Mouse (Mus musculus) heart, postnatal 14 days (tissue): ENCODE results near the gene Lhfp. TPM values are rescaled to one million over a fixed set of nuclear protein-coding genes. Genes with fewer than 3 reads are reported as not detected.
A peak's percentile ranks its signal among the peaks of the same experiment; 100 is the strongest.

Experiments used
- DNase-seq, 2 experiments: peaks; one replicate each; pipeline ENCODE4 v3.0.0; 2021 to 2022
- intact Hi-C: fragments of 180-260 bp; cut with DNase I; formaldehyde crosslinking; loops from one replicate; pipeline ENCODE4 v1.15.1; 2025
- total RNA-seq, 2 experiments: library from RNA; stranded (reverse); gene quantifications; 2 replicates each; pipeline ENCODE4 v1.2.3; 2021

Lhfp gene
- total RNA-seq, 2 experiments from 2014 or later, result 65.2 to 73.9 TPM

DNA sequence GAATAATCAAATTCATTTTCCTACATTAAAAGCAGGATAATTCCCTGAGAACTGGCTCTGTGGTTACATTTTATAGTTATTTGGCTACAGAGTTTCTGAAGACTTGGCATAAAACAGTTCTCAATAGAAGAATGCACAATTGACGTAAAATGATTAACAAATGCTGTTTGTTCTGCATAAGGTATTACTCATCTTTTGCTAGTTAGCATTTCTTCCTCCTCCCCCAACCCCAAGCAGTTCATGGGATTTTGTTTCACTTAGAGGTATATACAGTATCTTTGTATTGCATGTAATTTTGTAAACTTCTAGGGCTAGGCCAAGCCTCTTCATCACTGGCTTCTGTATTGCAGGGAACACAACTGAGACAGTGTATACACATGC, 163.6 kb downstream of the Lhfp start:
- intact Hi-C loops, result no loop called here
- no peak for DNase-seq

DNA sequence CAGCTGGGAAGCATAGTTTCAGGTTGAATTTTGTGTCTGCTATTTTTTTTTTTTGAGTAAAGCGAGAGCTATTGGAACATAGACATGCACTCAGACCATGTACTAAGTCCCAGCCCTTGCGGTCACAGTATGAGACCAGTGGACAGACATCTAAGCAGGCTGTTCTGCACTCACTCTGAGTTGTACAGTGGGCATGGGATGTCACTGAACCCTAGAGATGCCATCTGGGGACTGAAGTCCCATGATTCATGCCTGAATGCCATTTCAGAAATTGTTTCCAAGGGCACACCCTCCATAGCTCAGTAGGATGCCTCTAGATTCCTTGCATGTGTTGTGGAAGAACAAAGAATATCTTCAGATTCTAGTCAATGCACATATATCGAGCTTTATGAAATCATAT, 164.4 kb downstream of the Lhfp start:
- no peak for DNase-seq
- intact Hi-C loops, result no loop called here

DNA sequence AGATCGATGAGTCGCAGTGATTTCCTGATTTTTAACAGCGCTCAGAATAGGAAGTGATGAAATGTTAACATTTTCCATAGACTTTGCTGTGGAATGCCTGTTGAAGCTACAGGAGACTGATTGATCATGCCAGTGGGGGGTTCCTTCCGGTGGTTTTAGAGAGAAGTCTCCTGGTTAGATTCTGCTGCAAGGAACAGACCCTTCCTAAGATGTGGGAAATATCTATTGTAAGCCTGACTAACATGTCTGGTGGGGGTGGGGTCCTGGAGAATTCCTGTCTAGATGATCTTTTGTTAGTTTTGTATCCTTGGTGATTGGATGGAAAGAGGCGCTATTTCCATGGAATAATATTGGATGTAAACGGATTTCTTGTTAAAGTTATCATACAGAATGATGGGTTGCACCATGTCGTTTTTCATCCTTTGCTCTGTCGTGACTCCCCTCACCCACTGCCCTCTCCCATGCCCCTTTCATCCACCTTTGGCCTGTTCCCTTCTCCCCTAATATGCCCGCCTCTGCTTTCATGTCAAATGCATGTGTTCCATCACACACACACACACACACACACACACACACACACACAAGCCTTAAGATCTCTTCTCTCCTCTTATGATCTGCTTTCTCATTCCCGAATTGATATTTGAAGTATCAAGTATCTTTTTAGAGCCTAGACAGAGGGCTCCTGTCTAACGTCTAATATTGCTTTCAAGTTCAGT, 165.3 kb downstream of the Lhfp start:
- intact Hi-C loops, result no loop called here

DNA sequence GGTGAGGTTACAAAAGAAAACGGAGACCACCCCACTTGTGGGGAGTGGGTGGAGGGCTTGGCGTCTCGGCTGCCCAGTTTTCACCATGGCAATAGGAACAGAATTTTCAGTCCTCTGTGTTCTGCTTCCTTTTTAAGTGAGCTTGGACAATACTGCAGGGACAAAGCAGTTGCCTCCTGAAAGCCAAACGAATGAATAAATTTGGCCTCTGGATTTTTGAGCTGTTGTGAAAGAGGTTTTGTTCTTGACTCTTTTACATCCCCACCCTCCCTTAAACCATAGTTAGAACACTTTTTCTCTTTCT, 165.8 kb downstream of the Lhfp start:
- no peak for DNase-seq
- intact Hi-C loops, result no loop called here

More for the DNA sequence above, 165.3 kb downstream of the Lhfp start:
- DNase-seq, result no peak

DNA sequence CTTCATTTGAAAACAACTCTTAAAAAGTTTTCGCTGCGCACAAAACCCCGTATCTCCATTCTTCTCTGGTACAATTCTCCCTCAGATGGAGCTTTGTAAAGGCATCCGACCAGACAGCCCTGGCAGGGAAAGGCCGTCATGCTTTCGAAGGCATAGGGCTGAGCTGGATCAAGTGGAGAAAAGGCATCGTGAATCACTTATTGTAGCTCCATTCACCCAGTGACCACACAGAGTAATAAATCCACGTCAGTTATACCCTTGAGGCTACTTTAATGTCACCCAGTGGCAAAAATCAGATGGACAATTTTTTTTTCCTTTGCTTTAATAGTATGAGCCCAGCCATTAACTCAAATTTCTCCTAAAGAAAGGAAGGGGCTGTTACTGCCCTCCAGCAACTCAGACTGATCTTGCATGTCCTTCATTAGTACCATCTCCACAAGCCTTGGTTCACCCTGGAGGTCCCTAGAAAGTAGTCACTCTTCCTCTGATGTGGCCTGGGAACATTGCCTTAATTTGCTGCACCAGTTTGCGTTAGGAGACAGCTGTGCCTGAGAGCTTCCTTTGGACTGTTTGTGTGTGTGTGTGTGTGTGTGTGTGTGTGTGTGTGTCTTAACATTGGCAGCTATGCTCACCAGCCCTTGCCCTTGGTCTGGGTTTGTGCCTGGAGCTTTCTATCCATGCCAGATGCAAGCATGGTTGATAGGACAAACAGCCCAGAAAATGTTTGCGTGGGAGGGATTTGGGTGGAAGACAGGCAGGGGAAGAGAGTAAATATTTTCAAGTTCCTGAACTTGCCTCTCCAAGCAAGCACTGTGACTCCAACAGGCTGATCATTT, 169.6 kb downstream of the Lhfp start:
- peak; percentile 44 to 48 for DNase-seq
- intact Hi-C loops, result no loop called here

DNA sequence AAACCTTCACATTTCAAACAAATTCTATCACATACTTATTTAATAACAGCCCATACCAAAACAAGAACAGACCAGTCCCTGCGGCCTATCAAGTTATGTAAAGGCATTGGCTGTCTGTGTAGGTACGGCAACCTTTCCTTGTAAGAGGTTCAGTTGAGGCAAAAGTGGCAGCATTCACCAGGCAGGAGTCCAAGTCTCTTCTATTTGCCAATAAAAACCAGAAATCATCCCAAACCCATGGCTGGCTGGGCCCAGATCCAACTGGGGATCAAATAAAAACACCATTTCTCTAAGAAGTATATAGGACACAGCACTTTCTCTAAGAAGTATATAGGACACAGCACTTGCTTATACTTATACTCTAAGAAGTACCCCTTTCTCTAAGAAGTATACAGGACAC, 171.3 kb downstream of the Lhfp start:
- intact Hi-C loops, result no loop called here

DNA sequence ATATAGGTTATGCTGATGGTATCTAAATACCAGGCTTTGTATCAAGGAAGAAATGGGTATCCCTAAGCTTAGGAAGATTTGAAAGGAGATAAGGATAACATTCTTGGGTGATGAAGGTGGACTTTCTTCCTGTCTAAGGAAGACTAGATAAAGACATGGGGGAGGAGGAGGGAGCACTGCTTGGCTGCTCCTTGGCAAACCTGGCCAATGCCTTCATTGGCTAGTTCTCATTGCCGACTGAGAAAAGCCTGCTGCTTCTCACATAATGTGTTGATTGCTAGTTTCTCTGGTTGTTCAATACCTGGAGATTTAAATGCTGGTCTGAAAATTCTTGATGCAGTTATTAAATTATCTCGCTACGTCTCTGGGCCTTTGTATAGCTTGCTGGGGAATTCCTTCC, 172.0 kb downstream of the Lhfp start:
- intact Hi-C loops, result no loop called here
- DNase-seq, result no peak

More for the DNA sequence above, 171.3 kb downstream of the Lhfp start:
- DNase-seq, result no peak

DNA sequence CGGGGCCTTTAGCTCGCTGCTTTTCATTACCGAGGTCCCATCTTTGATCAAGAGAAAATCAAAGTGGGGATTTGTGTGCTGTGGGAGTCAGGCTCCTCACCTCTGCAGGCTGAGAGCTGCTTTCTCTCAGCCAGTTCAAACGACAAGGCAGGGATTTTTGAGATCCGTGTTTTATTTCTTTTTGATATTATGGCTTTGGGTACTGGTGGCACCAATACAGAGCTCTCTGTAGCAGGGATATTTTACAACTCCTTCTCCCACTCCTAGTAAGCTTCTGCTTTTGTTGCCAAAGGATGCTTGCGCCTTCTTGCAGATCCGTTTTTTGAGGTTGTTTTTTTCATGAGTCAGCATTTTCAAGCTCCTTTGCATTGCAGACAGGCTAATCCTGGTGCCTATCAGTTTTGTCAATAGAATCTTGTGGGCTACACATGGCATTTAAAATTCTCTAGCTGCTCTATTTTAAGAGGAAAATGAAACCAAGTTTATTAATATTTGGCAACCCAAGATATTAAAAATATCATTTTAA, 172.5 kb downstream of the Lhfp start:
- intact Hi-C loops, result no loop called here
- no peak for DNase-seq

DNA sequence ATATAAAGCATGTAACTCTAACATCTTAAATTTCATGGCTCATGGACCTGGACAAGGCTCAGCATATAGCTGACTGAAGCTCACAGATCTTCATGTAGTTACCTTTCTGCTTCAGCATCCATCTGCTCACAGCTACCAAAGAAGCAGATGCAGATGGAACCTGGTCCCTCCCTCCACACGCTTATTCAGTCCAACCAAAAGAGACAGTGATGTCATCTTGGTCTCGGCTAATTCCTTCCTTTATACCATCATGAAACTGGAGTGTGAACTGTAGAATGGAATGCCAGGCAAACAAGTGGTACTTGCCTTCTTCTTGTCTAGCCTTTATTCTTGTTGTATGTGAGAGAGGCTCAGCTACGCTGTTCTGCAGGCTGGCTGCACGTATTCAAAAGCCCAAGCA, 173.1 kb downstream of the Lhfp start:
- no peak for DNase-seq
- intact Hi-C loops, result no loop called here

DNA sequence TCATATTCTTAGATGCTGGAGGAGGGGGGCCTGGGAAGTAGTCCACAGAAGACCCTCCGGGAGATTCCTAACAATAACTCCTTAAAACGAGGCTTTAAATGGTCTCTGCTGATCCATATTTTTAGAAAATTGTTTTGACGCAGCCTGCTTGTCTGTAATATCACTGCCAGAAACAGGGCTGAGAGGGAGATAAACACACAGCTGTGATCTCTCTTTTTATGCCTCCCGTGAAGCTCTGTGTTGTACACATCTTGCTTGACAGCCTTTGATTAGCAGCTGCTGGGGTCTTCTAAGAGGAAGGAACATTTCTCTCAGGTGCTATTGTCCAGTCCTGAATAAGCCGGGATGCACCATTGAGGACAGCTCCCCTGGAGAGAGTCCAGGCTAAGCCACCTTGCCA, 176.4 kb downstream of the Lhfp start:
- intact Hi-C loops, result no loop called here
- DNase-seq, result no peak

DNA sequence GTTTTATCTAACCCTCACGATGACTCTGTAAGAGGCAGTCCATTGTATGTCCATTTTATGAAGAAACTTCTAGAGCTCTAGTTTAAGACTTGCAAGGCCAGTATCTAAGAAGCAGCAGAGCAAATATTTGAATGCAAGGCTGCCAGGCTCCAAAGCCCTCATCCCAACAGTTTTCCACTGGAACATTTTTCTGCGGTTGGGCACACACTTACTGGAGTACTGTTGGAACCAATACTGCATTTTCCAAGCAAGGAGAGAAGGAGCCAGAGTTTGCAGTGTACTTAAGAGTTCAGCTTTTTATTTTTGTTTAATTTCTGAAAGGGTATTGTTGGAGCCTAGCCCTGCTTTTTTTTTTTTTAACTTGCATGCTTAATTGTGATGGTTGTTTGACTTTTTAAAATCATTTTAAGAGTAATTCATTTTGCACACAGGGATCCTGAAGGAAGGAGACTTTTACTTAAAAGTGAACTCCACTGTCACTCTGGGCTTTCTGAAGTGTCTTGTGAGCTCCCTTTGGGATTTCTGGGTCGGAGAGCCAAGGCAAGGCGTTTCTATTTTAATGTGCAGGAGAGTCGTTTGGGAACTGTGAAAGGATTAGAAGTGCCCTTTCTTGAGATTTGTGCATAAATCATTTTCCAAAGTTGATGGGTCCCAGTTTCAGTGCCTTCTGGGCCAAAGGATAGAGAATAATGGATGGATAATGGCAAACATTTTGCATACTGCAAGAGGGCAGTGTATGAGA, 180.4 kb downstream of the Lhfp start:
- intact Hi-C loops, result no loop called here
- DNase-seq, result no peak

DNA sequence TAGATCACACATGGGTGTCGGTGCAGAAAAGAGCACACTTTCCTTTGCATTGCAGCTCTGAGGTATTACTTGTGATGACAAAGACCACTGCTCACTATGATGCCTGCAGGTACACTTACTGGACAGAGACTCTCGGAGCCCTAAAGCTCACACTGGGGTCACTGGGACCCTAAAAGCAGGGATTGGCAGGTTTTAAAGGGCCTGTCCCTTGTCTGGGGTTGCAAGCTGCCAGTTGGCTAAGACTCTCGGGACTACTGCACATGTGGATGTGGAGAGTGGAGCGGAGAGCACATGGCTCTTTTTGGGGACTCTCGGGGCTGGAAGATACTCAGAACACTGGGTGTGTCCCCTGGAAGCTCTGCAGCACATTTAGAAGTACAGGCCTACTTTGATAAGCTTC, 182.8 kb downstream of the Lhfp start:
- intact Hi-C loops, result no loop called here

DNA sequence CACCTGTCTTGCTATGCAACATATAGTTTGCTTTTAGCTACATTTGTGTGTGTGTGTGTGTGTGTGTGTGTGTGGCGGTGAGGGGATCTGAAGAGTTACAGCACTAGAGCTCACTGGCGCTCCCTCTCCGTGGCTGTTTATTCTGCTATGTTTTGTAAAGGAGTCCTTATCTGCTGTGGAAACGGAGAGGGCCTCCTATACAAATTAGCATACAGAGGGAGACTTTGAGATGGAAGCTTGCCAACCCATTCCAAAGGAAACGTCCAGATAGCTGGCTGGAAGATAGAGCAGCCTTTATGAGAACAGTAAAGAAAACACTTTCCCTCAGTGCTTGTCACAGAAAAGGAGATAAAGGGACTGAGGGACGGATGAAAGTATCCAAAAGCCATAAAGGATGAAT, 184.4 kb downstream of the Lhfp start:
- no peak for DNase-seq
- intact Hi-C loops, result no loop called here

More for the DNA sequence above, 182.8 kb downstream of the Lhfp start:
- DNase-seq, result no peak

DNA sequence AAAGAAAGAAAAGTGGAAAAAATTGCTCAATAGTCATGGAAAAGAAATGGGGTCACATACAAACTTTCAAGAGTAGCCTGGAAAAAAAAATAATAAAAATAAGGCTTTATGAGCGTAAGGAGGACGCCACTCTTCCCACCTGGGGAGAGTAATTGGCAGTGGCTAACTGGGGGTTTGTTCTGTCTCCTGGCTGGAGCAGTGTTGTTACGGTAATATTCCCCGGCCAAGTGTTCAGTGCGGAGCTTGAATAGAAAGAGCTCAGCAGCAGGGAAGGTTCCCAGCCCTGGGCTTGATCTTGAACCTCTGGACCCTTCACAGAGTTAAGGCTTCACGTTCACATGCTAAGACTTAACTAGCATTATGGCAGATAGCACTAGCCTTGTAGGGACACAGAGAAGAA, 184.9 kb downstream of the Lhfp start:
- DNase-seq, result no peak
- intact Hi-C loops, result no loop called here

DNA sequence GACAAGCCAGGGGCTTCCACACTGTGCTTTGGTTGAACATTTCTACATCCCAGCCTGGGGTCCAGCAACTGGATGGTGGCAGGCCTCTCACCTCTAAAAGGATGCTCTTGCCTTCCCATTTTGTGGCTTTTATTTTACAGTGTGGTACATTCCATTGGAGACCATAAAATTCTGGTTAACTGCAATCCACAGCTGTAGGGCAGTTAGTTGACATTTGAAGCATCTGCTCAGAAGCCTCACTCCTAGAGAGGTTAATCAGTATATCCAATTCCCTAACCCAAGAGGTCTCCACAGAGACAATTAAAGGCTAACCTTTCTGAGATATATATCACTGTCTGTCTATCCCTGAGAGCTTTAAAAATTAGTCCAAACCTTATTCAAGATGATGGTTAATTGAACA, 186.5 kb downstream of the Lhfp start:
- no peak for DNase-seq
- intact Hi-C loops, result no loop called here

DNA sequence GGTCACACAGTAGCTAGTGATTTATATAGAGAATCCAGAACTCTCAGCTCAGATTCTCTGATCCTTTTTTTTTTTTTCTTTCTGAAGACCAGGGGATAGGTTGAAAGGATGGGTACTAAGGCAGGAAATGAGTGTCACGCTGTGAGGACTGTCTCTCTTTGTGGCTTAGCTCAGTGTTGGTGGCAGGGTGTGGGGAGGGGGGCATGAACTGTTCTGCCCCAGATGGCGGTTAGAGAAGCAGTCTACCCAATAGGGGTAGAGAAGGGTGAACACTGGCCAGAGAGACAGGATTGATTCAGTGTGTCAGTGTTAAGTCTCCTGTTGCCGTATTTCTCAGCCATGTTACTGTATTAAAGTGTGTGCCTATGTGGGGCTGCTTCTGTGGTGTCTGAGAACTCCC, 189.2 kb downstream of the Lhfp start:
- intact Hi-C loops, result loop anchor here (5.0 kb wide), 1 partner anchor 133 kb away; no protein-coding TSS in a partner anchor
- DNase-seq, result no peak

DNA sequence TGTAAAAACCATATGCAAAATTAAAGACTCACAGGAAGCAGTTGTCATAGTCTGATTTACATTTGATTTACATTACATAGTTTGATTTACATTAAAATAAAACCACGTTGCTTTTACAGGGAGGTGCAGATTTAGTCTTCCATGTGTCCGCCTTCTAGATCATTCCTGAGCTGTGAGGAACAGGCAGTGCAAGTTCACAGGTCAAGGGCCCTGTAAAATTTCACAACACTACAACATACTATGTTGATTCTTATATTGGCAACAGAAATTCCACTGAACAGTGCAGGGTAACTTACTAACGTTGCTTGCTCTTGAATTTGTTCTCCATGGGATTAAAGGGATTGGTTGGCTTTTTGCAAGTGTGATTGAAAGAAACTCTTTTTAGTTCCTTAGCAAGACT, 189.8 kb downstream of the Lhfp start:
- intact Hi-C loops, result loop anchor here (5.0 kb wide), 1 partner anchor 134 kb away; no protein-coding TSS in a partner anchor
- no peak for DNase-seq

DNA sequence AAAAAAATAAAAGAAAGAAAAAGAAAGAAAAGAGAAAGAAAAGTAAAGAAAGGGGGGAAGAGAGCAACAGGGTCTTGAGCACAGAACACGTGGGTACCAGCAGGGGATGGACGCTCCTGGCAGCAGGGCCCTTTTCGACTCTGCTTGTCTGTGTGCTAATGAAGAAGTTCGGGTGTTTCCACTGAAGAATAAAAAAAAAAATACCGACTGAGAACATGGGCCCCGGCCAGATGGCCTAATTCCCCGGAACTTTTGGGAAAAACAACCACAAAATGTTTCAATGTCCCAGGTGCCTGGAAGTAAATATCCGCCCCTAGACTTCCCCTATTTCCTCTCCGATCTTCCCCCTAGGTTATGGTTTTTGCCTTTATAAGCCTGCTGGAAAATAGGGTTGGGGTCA, 191.1 kb downstream of the Lhfp start:
- intact Hi-C loops, result loop anchor here (5.0 kb wide), 1 partner anchor 135 kb away; no protein-coding TSS in a partner anchor
- DNase-seq, result peak; percentile 28 to 33

DNA sequence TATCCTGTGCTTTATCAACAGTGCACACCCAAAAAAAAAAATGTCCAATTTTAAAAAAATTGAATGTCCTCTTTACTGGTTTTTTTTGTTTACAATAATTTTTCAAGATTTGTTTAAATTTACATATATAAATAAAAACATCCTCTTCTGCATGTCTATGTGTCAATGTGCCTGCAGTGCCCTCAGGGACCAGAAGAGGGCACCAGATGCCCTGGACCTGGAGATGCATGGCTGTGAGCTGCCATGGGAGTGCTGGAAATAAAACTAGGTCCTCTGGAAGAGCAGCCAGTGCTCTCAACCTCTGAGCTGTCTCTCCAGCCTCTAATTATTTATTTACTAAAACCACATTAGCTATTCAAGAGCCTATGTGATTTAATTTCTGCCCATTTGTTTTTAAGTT, 193.4 kb downstream of the Lhfp start:
- DNase-seq, result peak in 1 of 2 experiments; percentile 22
- intact Hi-C loops, result loop anchor here (5.0 kb wide), 1 partner anchor 137 kb away; no protein-coding TSS in a partner anchor

DNA sequence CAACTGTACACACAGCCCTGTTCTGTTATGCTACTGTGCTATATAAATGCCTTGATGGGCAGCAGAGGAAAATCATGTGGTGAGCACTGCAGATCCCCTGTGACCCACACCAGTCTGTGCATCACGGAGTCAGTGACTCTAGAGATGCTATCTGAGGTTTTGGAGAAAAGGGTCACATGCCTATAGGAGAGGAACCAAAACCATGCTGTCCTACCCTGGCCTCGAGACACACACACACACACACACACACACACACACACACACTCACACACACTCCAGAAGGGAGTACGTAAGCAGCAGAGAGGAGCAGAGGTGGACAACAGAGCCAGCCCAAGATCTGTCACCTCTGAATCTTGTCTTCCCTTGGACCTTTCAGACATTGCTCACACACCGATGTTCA, 195.1 kb downstream of the Lhfp start:
- intact Hi-C loops, result no loop called here
- DNase-seq, result no peak

DNA sequence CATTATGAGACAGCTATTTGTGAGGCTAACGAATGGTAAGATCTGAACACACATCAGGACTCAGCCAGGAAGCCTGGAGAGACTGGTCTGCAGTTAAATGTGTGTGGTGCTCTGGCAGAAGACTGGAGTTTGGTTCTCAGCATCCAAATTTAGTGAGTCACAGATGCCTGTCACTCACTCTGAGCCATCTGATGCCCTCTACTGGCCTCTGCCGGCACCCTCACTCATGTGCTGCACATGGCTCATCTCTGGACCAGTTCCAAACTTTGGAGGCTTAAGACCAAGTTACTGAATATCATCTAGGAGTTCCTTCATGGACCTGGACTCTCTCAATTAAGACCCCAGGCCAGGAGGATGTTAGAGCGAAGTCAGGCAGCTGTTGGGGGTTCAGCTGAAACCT, 198.8 kb downstream of the Lhfp start:
- DNase-seq, result no peak
- intact Hi-C loops, result loop anchor here (10.0 kb wide), 1 partner anchor 205 kb away; no protein-coding TSS in a partner anchor
